Mouse (Mus musculus): ENCODE results near the gene Fbln5.

The Fbln5 gene

DNA sequence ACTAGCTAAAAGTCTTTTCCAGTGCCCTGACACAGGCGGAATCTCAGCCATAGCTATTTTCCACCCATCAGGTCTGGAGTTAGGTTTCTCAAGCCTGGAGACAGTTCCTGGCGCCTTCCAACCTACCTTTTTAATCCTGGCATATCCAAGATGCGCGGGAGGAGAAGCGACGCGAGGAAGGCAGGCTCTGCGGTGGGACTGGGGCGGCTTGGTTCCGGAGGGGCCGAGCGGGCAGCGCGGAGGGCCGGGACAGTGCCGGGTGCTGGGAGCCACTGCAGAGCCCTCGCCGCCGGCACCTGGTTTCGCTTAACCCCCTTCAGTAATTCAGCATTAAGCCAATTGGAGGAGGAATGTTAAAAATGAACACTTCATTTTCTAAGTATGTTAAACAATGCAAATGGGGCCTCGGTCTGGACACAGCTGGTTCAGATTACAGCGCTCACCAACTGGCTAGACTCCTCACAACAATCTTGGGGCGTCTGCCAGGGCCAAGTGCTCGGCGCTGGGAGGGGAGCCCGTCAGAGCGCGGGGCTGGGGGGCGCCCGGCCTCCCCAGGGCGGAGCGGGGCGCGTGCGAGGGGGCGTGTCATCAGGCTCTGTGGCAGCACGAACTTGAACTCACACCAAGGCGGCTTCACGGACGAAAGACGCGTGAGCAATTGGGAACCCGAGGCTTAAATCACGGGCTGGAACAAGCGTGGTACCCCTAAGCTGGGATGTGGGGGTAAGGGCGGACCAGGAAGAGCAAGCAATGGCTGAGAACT is at the start of gene Fbln5:
Fbln5 (minus strand) TSS at position 448 of the 763 bp plus-strand sequence.
- DNase-seq (ENCODE audit: low read depth, low spot score) = no peak

DNA sequence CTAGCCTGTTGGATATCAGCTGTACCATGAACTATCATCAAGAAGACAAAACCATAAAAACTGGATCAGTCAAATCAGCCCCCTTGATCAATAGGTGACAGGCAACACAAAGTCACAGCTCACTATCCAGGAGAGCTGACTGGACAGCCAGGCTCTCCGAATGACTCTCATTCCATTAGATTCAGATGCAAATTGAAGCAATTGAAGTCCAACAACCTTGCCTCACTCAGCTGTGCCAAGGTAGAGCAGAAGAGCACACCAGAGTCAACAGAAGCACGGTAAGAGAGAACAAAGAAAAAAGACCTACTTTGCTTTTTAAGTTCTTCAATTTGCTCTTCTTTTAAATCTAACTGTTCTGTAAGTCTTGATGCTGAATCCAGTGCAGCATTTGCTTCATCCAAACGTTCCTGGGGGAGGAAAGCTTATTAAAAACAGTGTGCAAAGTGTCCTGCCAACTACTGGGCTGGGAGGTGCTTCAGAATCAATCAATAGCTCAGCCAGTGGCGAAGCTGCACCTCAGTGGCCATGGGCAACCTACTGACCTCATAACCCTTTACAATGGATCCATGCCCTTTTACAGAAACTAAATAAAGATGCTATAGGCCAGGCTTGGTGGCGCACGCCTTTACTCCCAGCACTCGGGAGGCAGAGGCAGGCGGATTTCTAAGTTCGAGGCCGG is 43.6 kb upstream of the Fbln5 start:
- DNase-seq (ENCODE audit: low read depth, low spot score) = no peak

DNA sequence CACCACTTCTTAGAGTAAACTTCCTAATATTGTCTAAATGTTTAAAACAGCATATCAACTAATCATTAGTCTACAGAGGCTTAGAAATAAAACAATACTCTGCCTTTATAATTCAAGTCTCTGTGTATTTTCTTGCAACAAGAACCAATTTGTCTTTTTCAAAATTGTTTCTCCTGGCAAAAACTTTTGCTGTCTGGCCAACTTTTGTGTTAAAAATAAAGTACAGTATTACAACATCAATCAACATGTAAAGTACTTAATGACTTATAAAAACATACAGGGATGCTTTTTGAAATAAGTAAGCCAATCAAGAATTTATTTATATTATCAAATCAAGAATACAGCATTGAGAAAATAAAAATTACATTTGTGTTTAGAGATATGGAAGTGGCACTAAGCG is 41.4 kb upstream of the Fbln5 start:
- DNase-seq (ENCODE audit: low read depth, low spot score) = no peak

DNA sequence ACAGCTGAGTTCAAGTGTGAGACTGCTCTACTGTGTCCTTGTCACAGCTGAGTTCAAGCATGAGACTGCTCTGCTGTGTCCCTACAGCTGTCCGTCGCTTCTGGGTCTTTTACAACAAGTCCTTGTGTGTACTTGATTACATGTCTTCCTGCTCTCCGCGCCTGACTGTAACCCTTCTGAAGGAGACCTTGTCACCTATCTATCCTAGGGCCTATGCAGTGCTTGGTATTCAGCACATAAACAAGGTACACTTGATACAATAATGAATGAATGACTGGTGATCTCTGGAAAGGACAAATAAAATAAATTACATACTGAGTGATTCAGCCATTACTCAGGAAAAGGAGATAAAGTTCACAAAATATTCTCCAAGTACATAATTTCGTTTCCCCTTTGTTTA is 39.2 kb upstream of the Fbln5 start:
- DNase-seq (ENCODE audit: low read depth, low spot score) = no peak

DNA sequence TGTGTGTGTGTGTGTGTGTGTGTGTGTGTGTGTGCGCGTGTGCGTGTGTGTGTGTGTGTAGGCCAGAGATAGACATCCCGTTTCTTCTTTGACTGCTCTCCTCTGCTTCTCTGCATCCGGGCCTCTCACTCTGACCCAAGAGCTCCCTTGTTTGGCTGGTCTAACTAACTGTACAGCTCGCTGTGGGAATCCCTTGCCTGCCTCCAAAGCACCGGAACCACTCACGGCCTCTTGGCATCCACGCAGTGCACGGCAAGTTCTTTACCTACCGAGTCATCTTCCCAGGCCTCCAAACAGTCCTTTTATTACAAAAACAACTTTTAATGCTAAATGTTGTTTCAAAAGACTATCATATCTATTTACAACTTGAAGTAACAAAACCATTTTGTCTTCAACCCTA is 35.5 kb upstream of the Fbln5 start:
- no peak for DNase-seq (ENCODE audit: low read depth, low spot score)

- DNase-seq (ENCODE audit: low read depth, low spot score) = no peak
Observed at GRCm38 (mm10) chr12:101851846-101852564, 33.1 kb upstream of the Fbln5 start.

- no peak for DNase-seq (ENCODE audit: low read depth, low spot score)
Observed at GRCm38 (mm10) chr12:101851314-101851713, 32.5 kb upstream of the Fbln5 start.

GRCm38 (mm10) chr12:101836546-101837274 is 17.9 kb upstream of the Fbln5 start:
- no peak for DNase-seq (ENCODE audit: low read depth, low spot score)

GRCm38 (mm10) chr12:101834715-101835114 is 15.9 kb upstream of the Fbln5 start:
- DNase-seq (ENCODE audit: low read depth, low spot score) = no peak

DNA sequence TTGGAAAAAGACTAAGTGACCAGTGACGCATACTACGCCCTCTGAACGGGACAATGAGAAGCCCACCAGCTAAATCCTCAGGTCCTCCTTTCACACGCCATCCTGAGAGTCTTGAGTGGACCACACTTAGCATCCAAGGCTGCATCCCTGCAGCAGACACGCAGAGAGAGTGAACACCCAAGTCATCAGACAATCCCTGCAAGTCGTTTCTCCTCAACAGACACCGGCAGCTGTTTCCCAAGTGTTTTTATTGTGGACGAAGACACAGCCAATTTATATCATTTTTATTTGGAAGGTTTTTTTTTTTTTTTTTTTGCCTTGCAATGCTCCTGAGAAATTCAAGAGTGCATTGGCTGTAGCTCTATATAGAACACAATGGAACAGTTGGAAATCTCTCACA is 14.9 kb upstream of the Fbln5 start:
- no peak for DNase-seq (ENCODE audit: low read depth, low spot score)

- DNase-seq (ENCODE audit: low read depth, low spot score) = no peak
Observed at GRCm38 (mm10) chr12:101833115-101833506, 14.3 kb upstream of the Fbln5 start.

- no peak for DNase-seq (ENCODE audit: low read depth, low spot score)
Observed at GRCm38 (mm10) chr12:101832179-101833114, 13.6 kb upstream of the Fbln5 start.

- DNase-seq (ENCODE audit: low read depth, low spot score) = no peak
Observed at GRCm38 (mm10) chr12:101831221-101831620, 12.4 kb upstream of the Fbln5 start.

- DNase-seq (ENCODE audit: low read depth, low spot score) = no peak
Observed at GRCm38 (mm10) chr12:101823161-101823560, 4.3 kb upstream of the Fbln5 start.

DNA sequence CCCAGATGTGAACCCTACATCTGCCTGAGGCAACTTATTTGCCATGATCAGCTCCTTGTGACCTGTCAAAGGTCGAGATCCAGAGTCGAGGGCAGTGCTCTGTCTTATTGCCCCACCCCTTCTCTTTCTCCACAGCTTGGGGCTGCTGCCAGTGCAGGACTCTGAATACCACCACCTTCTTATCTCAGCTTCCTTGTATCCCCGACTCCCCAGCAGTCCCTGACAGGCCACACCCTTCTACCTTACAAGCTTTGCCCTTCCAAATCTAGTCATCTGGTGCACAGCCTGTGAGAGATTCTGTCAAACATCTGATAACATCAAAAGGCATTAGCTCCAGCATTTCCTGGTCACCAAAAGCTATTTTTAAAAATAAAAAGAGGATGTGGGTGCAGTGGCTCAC is 2.7 kb upstream of the Fbln5 start:
- DNase-seq (ENCODE audit: low read depth, low spot score) = no peak

GRCm38 (mm10) chr12:101819570-101819969 is 715 bp upstream of the Fbln5 start:
- no peak for DNase-seq (ENCODE audit: low read depth, low spot score)

GRCm38 (mm10) chr12:101818246-101818607 is 628 bp downstream of the Fbln5 start:
- DNase-seq (ENCODE audit: low read depth, low spot score) = no peak

- peak; percentile 26 for DNase-seq (ENCODE audit: low read depth, low spot score)
Observed at GRCm38 (mm10) chr12:101816810-101817209, 2.0 kb downstream of the Fbln5 start.

- DNase-seq (ENCODE audit: low read depth, low spot score) = no peak
Observed at GRCm38 (mm10) chr12:101815796-101816195, 3.1 kb downstream of the Fbln5 start.

- no peak for DNase-seq (ENCODE audit: low read depth, low spot score)
Observed at GRCm38 (mm10) chr12:101814423-101814822, 4.4 kb downstream of the Fbln5 start.

GRCm38 (mm10) chr12:101811181-101811580 is 7.7 kb downstream of the Fbln5 start:
- peak; percentile 17 for DNase-seq (ENCODE audit: low read depth, low spot score)
